Mouse (Mus musculus): ENCODE results near the gene Il31ra. TPM values are rescaled to one million over a fixed set of nuclear protein-coding genes. Genes with fewer than 3 reads are reported as not detected.

Gene Il31ra
- polyA plus RNA-seq, 1 experiment: 0.22 TPM

DNA sequence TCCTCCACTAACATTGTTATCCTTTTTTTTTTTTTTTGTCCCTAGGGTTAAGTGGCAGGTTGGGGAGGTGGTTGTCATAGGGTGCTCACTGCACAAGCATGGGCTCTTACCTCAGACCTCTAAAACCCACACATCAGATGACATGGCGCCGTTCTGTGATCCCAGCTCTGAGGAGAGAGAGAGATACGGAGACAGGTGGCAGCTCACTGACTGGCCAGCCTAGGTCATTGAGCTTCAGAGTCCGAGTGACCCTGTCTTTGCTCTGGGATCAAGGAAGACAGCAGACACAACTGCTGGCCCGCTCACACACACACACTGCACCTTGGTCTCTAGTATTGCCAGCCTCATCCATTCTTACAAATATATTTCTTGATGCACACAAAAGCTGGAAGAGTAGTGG is 111.6 kb downstream of the Il31ra start:
- peaks cover 65% of the 10 kb centered on the region for H3K36me3 ChIP-seq (ENCODE audit: control insufficient read depth, insufficient read depth, low read length)
- DNase-seq: no peak
- TF ChIP-seq CTCF (IDR thresholded peaks at IDR 0.05; ENCODE audit: borderline replicate concordance, control insufficient read depth, extremely low read depth, insufficient read depth, low read length, poor library complexity) (no peak), POLR2A (IDR thresholded peaks at IDR 0.05; ENCODE audit: control insufficient read depth, extremely low read depth, insufficient read depth, low read length, poor library complexity) (no peak)

DNA sequence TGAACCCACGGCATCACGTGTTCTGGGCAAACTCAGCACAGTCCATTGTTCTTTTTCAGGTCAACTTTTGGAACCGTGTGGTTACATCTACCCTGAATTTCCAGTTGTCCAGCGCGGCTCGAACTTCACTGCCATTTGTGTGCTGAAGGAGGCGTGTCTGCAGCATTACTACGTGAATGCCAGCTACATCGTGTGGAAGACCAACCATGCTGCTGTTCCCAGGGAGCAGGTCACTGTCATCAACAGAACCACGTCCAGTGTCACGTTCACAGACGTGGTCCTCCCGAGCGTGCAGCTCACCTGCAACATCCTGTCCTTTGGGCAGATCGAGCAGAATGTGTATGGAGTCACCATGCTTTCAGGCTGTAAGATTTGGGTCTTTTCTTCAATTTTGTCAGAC is 114.2 kb downstream of the Il31ra start:
- Histone ChIP-seq H3K36me3 (ENCODE audit: control insufficient read depth, insufficient read depth, low read length) (peaks cover 64% of the 10 kb centered on the region), H3K27ac (ENCODE audit: control insufficient read depth, insufficient read depth, low read length) (no peak overlapping the region), H3K4me3 (ENCODE audit: control insufficient read depth, insufficient read depth, low read length) (no peak overlapping the region), H3K4me1 (replicated peaks; ENCODE audit: control insufficient read depth, insufficient read depth, low read length) (peaks cover 5% of the 10 kb centered on the region; the same call in 1 of the 2 replicates), H3K27me3 (ENCODE audit: control insufficient read depth, insufficient read depth, low read length) (no peaks in the 10 kb centered on the region)
- TF ChIP-seq CTCF (IDR thresholded peaks at IDR 0.05; ENCODE audit: borderline replicate concordance, control insufficient read depth, extremely low read depth, insufficient read depth, low read length, poor library complexity) (no peak), POLR2A (IDR thresholded peaks at IDR 0.05; ENCODE audit: control insufficient read depth, extremely low read depth, insufficient read depth, low read length, poor library complexity) (no peak)
- DNase-seq: no peak
- WGBS: 94% methylated on average over 15 of the region's 15 CpGs

More for the DNA sequence above, 111.6 kb downstream of the Il31ra start:
- WGBS: 97% methylated on average over 5 of the region's 5 CpGs
- no peaks in the 10 kb centered on the region for H3K27me3 ChIP-seq (ENCODE audit: control insufficient read depth, insufficient read depth, low read length)
- 0 out of 2 replicates have a peak, but pooled peaks cover 2% of the 10 kb centered on the region for H3K4me1 ChIP-seq (replicated peaks; ENCODE audit: control insufficient read depth, insufficient read depth, low read length)
- H3K4me3 ChIP-seq (ENCODE audit: control insufficient read depth, insufficient read depth, low read length): no peak overlapping the region
- H3K27ac ChIP-seq (ENCODE audit: control insufficient read depth, insufficient read depth, low read length): no peak overlapping the region

DNA sequence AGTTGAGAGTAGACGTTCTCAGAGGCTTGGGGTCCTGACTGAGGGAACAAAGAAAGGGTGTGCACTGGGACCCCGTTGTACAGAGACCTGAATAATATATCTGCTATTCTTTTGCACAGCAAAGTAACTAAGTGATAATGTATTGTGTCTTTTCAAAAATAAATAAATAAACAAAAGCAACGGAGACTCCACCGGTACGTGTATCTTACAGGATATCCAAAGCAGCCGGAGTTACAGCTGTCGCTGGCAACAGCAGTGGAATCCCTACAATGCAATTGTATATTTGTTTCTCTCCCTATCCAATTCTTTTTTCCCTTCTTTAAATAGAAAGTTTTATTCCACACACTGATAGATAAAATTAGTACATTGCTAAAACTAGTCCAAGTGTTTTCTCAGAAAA is 115.1 kb downstream of the Il31ra start:
- Histone ChIP-seq H3K4me3 (ENCODE audit: control insufficient read depth, insufficient read depth, low read length) (no peak overlapping the region), H3K36me3 (ENCODE audit: control insufficient read depth, insufficient read depth, low read length) (peaks cover 62% of the 10 kb centered on the region), H3K27ac (ENCODE audit: control insufficient read depth, insufficient read depth, low read length) (no peak overlapping the region), H3K27me3 (ENCODE audit: control insufficient read depth, insufficient read depth, low read length) (no peaks in the 10 kb centered on the region), H3K4me1 (replicated peaks; ENCODE audit: control insufficient read depth, insufficient read depth, low read length) (peaks cover 5% of the 10 kb centered on the region)
- no peak for TF ChIP-seq POLR2A (IDR thresholded peaks at IDR 0.05; ENCODE audit: control insufficient read depth, extremely low read depth, insufficient read depth, low read length, poor library complexity)
- TF ChIP-seq CTCF (IDR thresholded peaks at IDR 0.05; ENCODE audit: borderline replicate concordance, control insufficient read depth, extremely low read depth, insufficient read depth, low read length, poor library complexity): no peak
- no peak for DNase-seq
- 96% methylated on average over 7 of the region's 7 CpGs for WGBS

DNA sequence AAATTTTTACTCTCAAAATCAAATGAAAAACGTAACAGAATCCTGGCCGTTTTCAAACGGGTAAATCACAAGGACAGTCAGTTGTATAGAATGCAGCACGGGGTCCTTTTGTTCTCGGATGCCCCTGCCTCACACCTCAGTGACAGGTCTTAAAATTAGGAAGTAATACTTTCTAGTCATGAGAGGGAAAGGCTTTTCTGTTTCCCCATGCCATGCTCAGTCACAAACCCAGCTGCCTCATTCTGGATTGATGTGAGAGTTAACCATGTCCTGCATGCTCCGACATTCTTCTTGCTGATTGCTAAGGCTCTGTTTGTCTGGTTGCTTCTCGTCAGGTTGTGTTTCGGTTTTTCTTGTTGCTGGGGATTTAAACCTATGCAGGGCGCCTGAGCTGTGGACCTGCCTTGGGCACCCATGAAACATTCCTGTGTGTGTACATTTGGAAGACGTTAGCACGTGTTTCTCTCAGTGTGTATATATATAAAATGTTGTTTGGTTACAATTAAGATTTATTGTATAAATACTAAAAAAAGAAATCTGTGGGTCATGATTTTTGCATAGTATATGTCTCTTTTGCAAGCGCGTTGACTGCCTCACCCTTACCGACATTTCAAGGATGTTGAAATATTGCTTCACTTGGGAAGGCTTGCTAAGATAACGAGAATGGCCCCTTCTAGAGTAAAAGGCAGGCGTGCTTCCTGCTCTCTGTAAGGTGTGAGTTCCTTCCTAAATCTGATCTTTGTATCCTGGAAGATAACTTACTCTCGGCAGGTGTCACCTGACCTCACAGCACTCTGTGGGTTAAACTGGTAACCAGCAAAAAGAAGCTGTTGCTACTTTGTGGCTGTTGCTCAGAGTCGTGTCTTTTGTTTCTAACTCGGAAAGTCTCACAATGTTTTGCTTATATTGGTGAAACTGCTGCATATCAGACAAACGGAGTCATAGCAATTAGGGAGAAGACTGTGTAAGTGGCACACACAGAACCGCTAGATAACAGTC is 120.1 kb downstream of the Il31ra start:
- no peak for DNase-seq
- Histone ChIP-seq H3K27me3 (ENCODE audit: control insufficient read depth, insufficient read depth, low read length) (no peaks in the 10 kb centered on the region), H3K4me3 (ENCODE audit: control insufficient read depth, insufficient read depth, low read length) (no peak overlapping the region), H3K4me1 (replicated peaks; ENCODE audit: control insufficient read depth, insufficient read depth, low read length) (peaks cover 20% of the 10 kb centered on the region), H3K27ac (ENCODE audit: control insufficient read depth, insufficient read depth, low read length) (peak overlapping the region; percentile 22), H3K36me3 (ENCODE audit: control insufficient read depth, insufficient read depth, low read length) (peaks cover 19% of the 10 kb centered on the region)
- WGBS: 60% methylated on average over 21 of the region's 21 CpGs
- TF ChIP-seq POLR2A (IDR thresholded peaks at IDR 0.05; ENCODE audit: control insufficient read depth, extremely low read depth, insufficient read depth, low read length, poor library complexity): no peak
- TF ChIP-seq CTCF (IDR thresholded peaks at IDR 0.05; ENCODE audit: borderline replicate concordance, control insufficient read depth, extremely low read depth, insufficient read depth, low read length, poor library complexity): no peak

DNA sequence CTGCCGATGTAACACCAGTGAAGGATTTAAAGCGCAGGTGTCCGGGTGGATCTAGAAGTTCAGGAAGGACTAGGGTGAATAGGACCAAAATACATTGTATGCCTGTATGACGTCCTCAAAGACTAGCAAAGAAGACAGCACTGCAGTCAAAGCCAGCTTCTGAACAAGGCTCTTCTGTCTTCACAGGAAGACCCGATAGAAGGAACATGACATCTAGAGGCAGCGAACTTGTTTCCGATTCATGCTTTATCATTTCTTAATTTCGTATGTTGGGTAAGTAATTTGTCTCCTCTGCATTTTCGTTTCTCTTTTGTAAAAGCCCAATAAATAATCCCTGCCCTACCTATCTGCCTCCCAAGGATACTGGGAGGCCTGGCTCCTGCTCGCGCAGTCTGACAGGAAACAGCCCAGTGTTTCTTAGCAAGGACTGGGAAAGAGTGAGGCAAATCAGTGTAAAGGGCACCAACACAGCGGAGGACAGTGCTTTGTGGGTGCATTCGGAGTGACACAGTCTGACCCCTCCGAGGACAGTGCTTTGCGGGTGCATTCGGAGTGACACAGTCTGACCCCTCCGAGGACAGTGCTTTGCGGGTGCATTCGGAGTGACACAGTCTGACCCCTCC is 121.6 kb downstream of the Il31ra start:
- WGBS: 91% methylated on average over 19 of the region's 19 CpGs
- H3K4me3 ChIP-seq (ENCODE audit: control insufficient read depth, insufficient read depth, low read length): no peak overlapping the region
- H3K4me1 ChIP-seq (replicated peaks; ENCODE audit: control insufficient read depth, insufficient read depth, low read length): peaks cover 18% of the 10 kb centered on the region
- no peaks in the 10 kb centered on the region for H3K27me3 ChIP-seq (ENCODE audit: control insufficient read depth, insufficient read depth, low read length)
- H3K36me3 ChIP-seq (ENCODE audit: control insufficient read depth, insufficient read depth, low read length): peaks cover 17% of the 10 kb centered on the region
- no peak for DNase-seq
- H3K27ac ChIP-seq (ENCODE audit: control insufficient read depth, insufficient read depth, low read length): no peak overlapping the region
- TF ChIP-seq CTCF (IDR thresholded peaks at IDR 0.05; ENCODE audit: borderline replicate concordance, control insufficient read depth, extremely low read depth, insufficient read depth, low read length, poor library complexity) (no peak), POLR2A (IDR thresholded peaks at IDR 0.05; ENCODE audit: control insufficient read depth, extremely low read depth, insufficient read depth, low read length, poor library complexity) (no peak)

DNA sequence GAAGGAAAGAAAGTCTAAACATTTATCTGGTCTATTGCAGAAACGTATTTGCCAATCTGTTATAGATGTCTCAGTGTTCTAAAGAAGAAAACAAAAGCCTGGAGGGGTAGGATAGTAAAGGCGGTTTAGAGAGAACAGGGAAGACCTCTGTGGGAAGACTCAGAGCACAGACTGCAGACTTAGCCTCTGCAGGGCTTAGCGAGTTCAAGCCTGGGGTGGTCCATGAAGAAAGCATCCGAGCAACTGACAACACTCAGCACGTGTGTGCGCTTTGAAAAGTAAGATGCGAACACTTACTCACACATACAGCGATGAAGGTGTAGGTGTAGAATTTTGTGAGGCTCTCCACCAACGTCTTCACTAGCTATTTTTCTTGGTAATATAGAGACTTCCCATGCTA is 123.0 kb downstream of the Il31ra start:
- TF ChIP-seq CTCF (IDR thresholded peaks at IDR 0.05; ENCODE audit: borderline replicate concordance, control insufficient read depth, extremely low read depth, insufficient read depth, low read length, poor library complexity): no peak
- TF ChIP-seq POLR2A (IDR thresholded peaks at IDR 0.05; ENCODE audit: control insufficient read depth, extremely low read depth, insufficient read depth, low read length, poor library complexity): no peak
- Histone ChIP-seq H3K4me1 (replicated peaks; ENCODE audit: control insufficient read depth, insufficient read depth, low read length) (peaks cover 25% of the 10 kb centered on the region), H3K27ac (ENCODE audit: control insufficient read depth, insufficient read depth, low read length) (no peak overlapping the region), H3K36me3 (ENCODE audit: control insufficient read depth, insufficient read depth, low read length) (peaks cover 10% of the 10 kb centered on the region), H3K27me3 (ENCODE audit: control insufficient read depth, insufficient read depth, low read length) (no peaks in the 10 kb centered on the region), H3K4me3 (ENCODE audit: control insufficient read depth, insufficient read depth, low read length) (no peak overlapping the region)
- no peak for DNase-seq
- WGBS: 96% methylated on average over 9 of the region's 9 CpGs

Other genes with a start within 250 kb of the Il31ra start
- gene Il6st, start 130.3 kb downstream of the Il31ra start, polyA plus RNA-seq (2012; rRNA removed): 38.1 and 45.8 TPM in 2 replicates
- 0.08 TPM in 1 of 2 replicates, not detected in the other for gene Ddx4, start 58.1 kb upstream of the Il31ra start, polyA plus RNA-seq (2012; rRNA removed)
- gene Slc38a9, start 66.4 kb upstream of the Il31ra start, polyA plus RNA-seq (2012; rRNA removed): 71.2 and 73.3 TPM in 2 replicates
- gene Plpp1, start 206.4 kb upstream of the Il31ra start, polyA plus RNA-seq (2012; rRNA removed): 10.4 and 13.5 TPM in 2 replicates

Data from thymus, adult 2 months (tissue).